Mouse (Mus musculus): ENCODE measurements around the gene Hbs1l. TPM values are rescaled to one million over a fixed set of nuclear protein-coding genes. Genes with fewer than 3 reads are reported as not detected.

Gene Hbs1l
- total RNA-seq, 4 experiments from 2014 or later, result 62.9 to 78.5 (median 71.0) TPM

- no peak for DNase-seq (ENCODE audit: low spot score)
These were observed 9.2 kb downstream of the Hbs1l start for GRCm38 (mm10) chr10:21304672-21305632.

- no peak for DNase-seq (ENCODE audit: low spot score)
These were observed 18.0 kb downstream of the Hbs1l start for GRCm38 (mm10) chr10:21313732-21314131.

GRCm38 (mm10) chr10:21316123-21316522 lies 20.3 kb downstream of the Hbs1l start:
- DNase-seq (ENCODE audit: low spot score), result no peak

GRCm38 (mm10) chr10:21318250-21318649 lies 22.5 kb downstream of the Hbs1l start:
- no peak for DNase-seq (ENCODE audit: low spot score)

- DNase-seq (ENCODE audit: low spot score), result no peak
These were observed 23.2 kb downstream of the Hbs1l start for GRCm38 (mm10) chr10:21318996-21319395.

- no peak for DNase-seq (ENCODE audit: low spot score)
These were observed 24.8 kb downstream of the Hbs1l start for GRCm38 (mm10) chr10:21320601-21321000.

GRCm38 (mm10) chr10:21326352-21326751 lies 30.6 kb downstream of the Hbs1l start:
- no peak for DNase-seq (ENCODE audit: low spot score)

- DNase-seq (ENCODE audit: low spot score), result peak; percentile 16
These were observed 31.9 kb downstream of the Hbs1l start for GRCm38 (mm10) chr10:21327605-21328135.

GRCm38 (mm10) chr10:21334349-21335105 lies 38.7 kb downstream of the Hbs1l start:
- DNase-seq (ENCODE audit: low spot score), result no peak

- DNase-seq (ENCODE audit: low spot score), result no peak
These were observed 39.8 kb downstream of the Hbs1l start for GRCm38 (mm10) chr10:21335534-21335933.

GRCm38 (mm10) chr10:21337191-21337590 lies 41.4 kb downstream of the Hbs1l start:
- DNase-seq (ENCODE audit: low spot score), result no peak

- DNase-seq (ENCODE audit: low spot score), result no peak
These were observed 45.9 kb downstream of the Hbs1l start for GRCm38 (mm10) chr10:21341706-21342105.

GRCm38 (mm10) chr10:21342331-21343005 lies 46.7 kb downstream of the Hbs1l start:
- DNase-seq (ENCODE audit: low spot score), result no peak

- no peak for DNase-seq (ENCODE audit: low spot score)
These were observed 51.6 kb downstream of the Hbs1l start for GRCm38 (mm10) chr10:21347332-21347731.

- no peak for DNase-seq (ENCODE audit: low spot score)
These were observed 53.7 kb downstream of the Hbs1l start for GRCm38 (mm10) chr10:21349449-21349848.

- DNase-seq (ENCODE audit: low spot score), result no peak
These were observed 54.2 kb downstream of the Hbs1l start for GRCm38 (mm10) chr10:21349946-21350345.

GRCm38 (mm10) chr10:21350531-21351515 lies 55.0 kb downstream of the Hbs1l start:
- DNase-seq (ENCODE audit: low spot score), result no peak

GRCm38 (mm10) chr10:21351766-21352165 lies 56.0 kb downstream of the Hbs1l start:
- DNase-seq (ENCODE audit: low spot score), result no peak

- DNase-seq (ENCODE audit: low spot score), result no peak
These were observed 58.1 kb downstream of the Hbs1l start for GRCm38 (mm10) chr10:21353890-21354289.

- no peak for DNase-seq (ENCODE audit: low spot score)
These were observed 58.7 kb downstream of the Hbs1l start for GRCm38 (mm10) chr10:21354506-21354905.

All from heart, adult 8-10 months (tissue).